Mouse (Mus musculus) urinary bladder, postnatal 36 days (tissue): ENCODE data around the gene Prr32.

ENCODE experiments used
- DNase-seq, 2 experiments: peaks; one replicate each; pipeline ENCODE4 v3.0.0; 2022; ENCODE audit warnings: low spot score in 2 of 2, mixed read lengths in 1 of 2

The Prr32 gene

DNA sequence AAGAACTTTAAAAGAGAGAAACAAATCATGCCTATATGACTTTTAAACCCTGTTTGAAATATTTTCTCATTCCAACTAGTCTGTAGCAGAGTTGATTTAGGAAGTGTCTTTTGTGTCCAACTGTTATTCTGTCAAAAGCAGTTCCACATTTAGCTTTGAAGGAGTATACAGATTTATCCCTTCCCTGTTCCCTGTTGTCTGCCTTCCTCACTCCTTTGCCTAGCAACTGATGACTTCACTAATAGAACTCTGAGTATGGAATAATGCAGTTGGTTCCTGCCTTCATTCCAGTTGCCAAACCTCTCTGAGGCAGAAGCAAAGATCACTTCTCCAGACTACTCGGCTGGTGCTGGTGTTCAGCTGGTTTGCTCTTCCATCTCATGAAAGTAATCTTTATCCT lies at the start of gene Prr32:
Prr32 (plus strand) TSS at position 301 of the 400 bp plus-strand sequence.
- no peak for DNase-seq
